Mouse (Mus musculus) erythroblast, embryonic 14.5 days (primary cell): Measurements from ENCODE around the gene Ralgapa1.

Experiments
- GATA1 ChIP-seq: IDR thresholded peaks from 2 replicates; pipeline ENCODE4 v1.6.1; 2012; ENCODE audit warnings: low read length, inconsistent platforms, mixed read lengths
- TAL1 ChIP-seq: IDR thresholded peaks from 3 replicates; pipeline ENCODE4 v1.6.1; 2012; ENCODE audit warnings: low read length, inconsistent platforms, mixed read lengths

DNA sequence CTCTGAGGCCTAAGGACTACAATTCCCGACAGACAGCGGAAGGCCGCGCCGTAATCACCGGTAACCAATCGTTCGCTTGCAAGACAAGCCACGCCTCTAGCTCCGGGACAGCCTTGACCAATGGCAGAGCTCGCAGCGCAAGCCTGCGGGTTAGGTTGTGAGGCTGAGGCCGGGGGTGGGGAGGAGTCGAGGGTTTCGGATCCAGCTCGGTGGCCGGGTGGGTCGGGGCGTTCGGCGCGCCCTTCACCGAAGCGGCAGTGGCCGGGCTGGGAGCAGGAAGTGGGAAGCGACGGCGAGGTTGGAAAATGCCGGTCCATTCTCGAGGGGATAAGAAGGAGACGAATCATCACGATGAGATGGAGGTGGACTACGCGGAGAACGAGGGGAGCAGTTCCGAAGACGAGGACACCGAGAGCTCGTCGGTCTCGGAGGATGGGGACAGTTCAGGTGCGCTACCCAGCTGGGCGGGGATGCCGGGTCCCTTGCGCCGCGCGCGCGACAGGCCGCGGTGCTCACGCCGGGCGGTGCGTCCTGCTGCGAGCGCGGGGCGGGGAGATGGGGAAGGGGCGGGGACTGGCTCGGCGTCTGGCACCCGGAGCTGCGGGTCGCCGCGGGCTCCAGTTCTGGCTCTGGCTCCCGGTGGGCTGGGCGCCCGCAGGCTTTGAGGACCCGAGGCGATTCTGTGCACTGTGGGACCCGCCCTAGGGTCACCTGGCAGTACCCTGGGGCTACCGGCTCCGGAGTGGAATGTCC, 15.4 kb upstream of the Ralgapa1 start, which contains the start of gene Brms1l:
- TF ChIP-seq GATA1 (no peak), TAL1 (no peak)
